Mouse (Mus musculus) hindbrain, embryonic 13.5 days (tissue): ENCODE results near the gene Plk3. TPM values are rescaled to one million over a fixed set of nuclear protein-coding genes. Genes with fewer than 3 reads are reported as not detected.

Source experiments
- ATAC-seq: fragments of 200-750 bp; cut with Nextera tagmentation; 2 replicates; pipeline ENCODE4 v1.8.0; 2017; ENCODE audit warnings: moderate TSS enrichment; ENCODE audit not compliant: low FRiP score
- H3K27ac ChIP-seq: fragments of 300-500 bp; sonication (generic); 2 replicates; pipeline ENCODE4 v1.5.1; 2015; ENCODE audit warnings: inconsistent platforms, mild to moderate bottlenecking, moderate library complexity
- H3K27me3 ChIP-seq: fragments of 300-500 bp; sonication (generic); 2 replicates; pipeline ENCODE4 v1.6.1; 2015; ENCODE audit warnings: mild to moderate bottlenecking, inconsistent platforms
- H3K36me3 ChIP-seq: fragments of 300-500 bp; sonication (generic); 2 replicates; pipeline ENCODE4 v1.6.1; 2015; ENCODE audit warnings: mild to moderate bottlenecking, inconsistent platforms
- H3K4me1 ChIP-seq: fragments of 300-500 bp; sonication (generic); replicated peaks from 2 replicates; pipeline ENCODE4 v1.6.1; 2015; ENCODE audit warnings: inconsistent platforms
- H3K4me2 ChIP-seq: fragments of 300-500 bp; sonication (generic); 2 replicates; pipeline ENCODE4 v1.6.1; 2015; ENCODE audit warnings: inconsistent platforms, mild to moderate bottlenecking, moderate library complexity
- H3K4me3 ChIP-seq: fragments of 300-500 bp; sonication (generic); 2 replicates; pipeline ENCODE4 v1.5.1; 2015; ENCODE audit warnings: mild to moderate bottlenecking, inconsistent platforms
- H3K9ac ChIP-seq: fragments of 300-500 bp; sonication (generic); 2 replicates; pipeline ENCODE4 v1.6.1; 2015; ENCODE audit warnings: mild to moderate bottlenecking, inconsistent platforms
- H3K9me3 ChIP-seq: fragments of 300-500 bp; sonication (generic); 2 replicates; pipeline ENCODE4 v1.6.1; 2016; ENCODE audit warnings: inconsistent platforms
- WGBS: fragments of 180-500 bp; shearing (Covaris S2); methylation state at CpG from one replicate; pipeline ENCODE4 v1.1.7; 2015; 5-methylcytosine and 5-hydroxymethylcytosine counted together
- polyA plus RNA-seq: library from polyadenylated mRNA; unstranded; fragments of >200 nt; fragmentation: Nextera tagmentation; extraction: Ambion mirVana; gene quantifications from 2 replicates; pipeline ENCODE4 v1.2.1, GENCODE M21; 2015

Plk3 gene
- polyA plus RNA-seq, 1 experiment from 2014 or later = 16.2 TPM

- 0 out of 2 replicates have a peak, but pooled peaks cover 1% of the 10 kb centered on the region for H3K27me3 ChIP-seq
- H3K4me2 ChIP-seq = no peak overlapping the region
- no peak overlapping the region for H3K27ac ChIP-seq
- H3K4me3 ChIP-seq = no peak overlapping the region
- no peak overlapping the region for H3K9ac ChIP-seq
- 86% methylated on average over 6 of the region's 6 CpGs for WGBS
- no peak for ATAC-seq
- H3K36me3 ChIP-seq = peaks cover 57% of the 10 kb centered on the region
- peaks cover 27% of the 10 kb centered on the region for H3K4me1 ChIP-seq
- no peaks in the 10 kb centered on the region for H3K9me3 ChIP-seq
Observed at GRCm38 (mm10) chr4:117150212-117150733, 16.5 kb upstream of the Plk3 start.

DNA sequence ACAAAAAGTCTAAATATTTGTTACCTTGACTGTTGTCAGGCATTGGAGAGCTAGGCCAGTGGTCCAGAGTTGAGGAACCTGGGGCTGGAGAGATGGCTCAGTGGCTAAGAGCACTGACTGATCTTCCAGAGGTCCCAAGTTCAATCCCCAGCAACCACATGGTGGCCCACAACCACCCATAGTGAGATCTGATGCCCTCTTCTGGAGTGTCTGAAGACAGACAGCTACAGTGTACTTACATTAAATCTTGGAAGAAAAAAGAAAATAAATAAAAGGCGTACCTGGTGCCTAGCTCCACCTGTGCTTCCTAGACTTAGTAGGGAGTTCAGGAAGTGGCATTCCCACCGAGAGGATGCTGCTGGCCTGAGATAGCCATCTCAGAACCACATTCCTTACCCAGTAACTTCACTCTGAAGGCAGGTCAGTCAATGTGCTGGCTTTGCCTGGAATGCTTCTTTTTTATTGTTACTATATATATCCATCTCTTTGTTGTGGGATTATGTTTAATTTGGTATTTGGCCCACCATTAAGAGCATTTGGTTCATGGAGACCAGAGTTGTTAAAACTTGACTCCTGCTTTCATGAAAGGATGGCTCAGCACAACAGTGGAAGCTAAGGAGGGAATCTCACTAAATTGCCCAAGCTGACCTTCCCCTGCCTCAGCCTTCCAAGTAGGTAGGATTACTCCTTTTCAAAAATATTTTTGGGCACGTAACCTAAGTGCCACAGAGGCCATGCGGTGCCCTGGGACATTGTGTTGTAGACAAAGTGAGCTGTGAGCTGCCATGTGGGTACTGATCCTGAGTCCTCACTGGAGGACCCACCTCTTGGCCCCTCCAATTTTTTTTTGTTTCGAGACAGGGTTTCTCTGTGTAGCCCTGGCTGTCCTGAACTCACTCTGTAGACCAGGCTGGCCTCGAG lies 15.8 kb upstream of the Plk3 start:
- WGBS = 72% methylated on average over 6 of the region's 6 CpGs
- 0 out of 2 replicates have a peak overlapping the region, but pooled peaks have one; percentile 5 for H3K27ac ChIP-seq
- H3K36me3 ChIP-seq = peaks cover 56% of the 10 kb centered on the region
- H3K9me3 ChIP-seq = no peaks in the 10 kb centered on the region
- H3K9ac ChIP-seq = no peak overlapping the region
- no peak for ATAC-seq
- H3K27me3 ChIP-seq = 0 out of 2 replicates have a peak, but pooled peaks cover 3% of the 10 kb centered on the region
- H3K4me3 ChIP-seq = no peak overlapping the region
- H3K4me2 ChIP-seq = no peak overlapping the region
- H3K4me1 ChIP-seq = peaks cover 20% of the 10 kb centered on the region

GRCm38 (mm10) chr4:117148815-117149214 lies 15.1 kb upstream of the Plk3 start:
- peaks cover 8% of the 10 kb centered on the region; the same call in 1 of the 2 replicates for H3K27me3 ChIP-seq
- no peak overlapping the region for H3K4me2 ChIP-seq
- peaks cover 13% of the 10 kb centered on the region for H3K4me1 ChIP-seq
- 62% methylated on average over 24 of the region's 24 CpGs for WGBS
- peaks cover 48% of the 10 kb centered on the region for H3K36me3 ChIP-seq
- ATAC-seq = no peak
- H3K4me3 ChIP-seq = no peak overlapping the region
- no peak overlapping the region for H3K9ac ChIP-seq
- no peaks in the 10 kb centered on the region for H3K9me3 ChIP-seq
- 0 out of 2 replicates have a peak overlapping the region, but pooled peaks have one; percentile 5 for H3K27ac ChIP-seq

GRCm38 (mm10) chr4:117148047-117148713 lies 14.4 kb upstream of the Plk3 start:
- Histone ChIP-seq H3K36me3 (peaks cover 42% of the 10 kb centered on the region), H3K4me3 (no peak overlapping the region), H3K9ac (0 out of 2 replicates have a peak overlapping the region, but pooled peaks have one; percentile 15), H3K4me2 (no peak overlapping the region), H3K27me3 (peaks cover 9% of the 10 kb centered on the region; the same call in 1 of the 2 replicates), H3K27ac (no peak overlapping the region), H3K4me1 (peaks cover 7% of the 10 kb centered on the region), H3K9me3 (no peaks in the 10 kb centered on the region)
- no peak for ATAC-seq
- 88% methylated on average over 18 of the region's 18 CpGs for WGBS

- H3K4me3 ChIP-seq = no peak overlapping the region
- 29% methylated on average over 15 of the region's 15 CpGs for WGBS
- no peak overlapping the region for H3K4me2 ChIP-seq
- ATAC-seq = no peak
- H3K9ac ChIP-seq = no peak overlapping the region
- H3K27me3 ChIP-seq = peaks cover 15% of the 10 kb centered on the region; the same call in 1 of the 2 replicates
- no peaks in the 10 kb centered on the region for H3K9me3 ChIP-seq
- no peaks in the 10 kb centered on the region for H3K4me1 ChIP-seq
- H3K36me3 ChIP-seq = peaks cover 24% of the 10 kb centered on the region
- H3K27ac ChIP-seq = no peak overlapping the region
Observed at GRCm38 (mm10) chr4:117146176-117146575, 12.4 kb upstream of the Plk3 start.

GRCm38 (mm10) chr4:117145248-117145647 lies 11.5 kb upstream of the Plk3 start:
- no peak for ATAC-seq

DNA sequence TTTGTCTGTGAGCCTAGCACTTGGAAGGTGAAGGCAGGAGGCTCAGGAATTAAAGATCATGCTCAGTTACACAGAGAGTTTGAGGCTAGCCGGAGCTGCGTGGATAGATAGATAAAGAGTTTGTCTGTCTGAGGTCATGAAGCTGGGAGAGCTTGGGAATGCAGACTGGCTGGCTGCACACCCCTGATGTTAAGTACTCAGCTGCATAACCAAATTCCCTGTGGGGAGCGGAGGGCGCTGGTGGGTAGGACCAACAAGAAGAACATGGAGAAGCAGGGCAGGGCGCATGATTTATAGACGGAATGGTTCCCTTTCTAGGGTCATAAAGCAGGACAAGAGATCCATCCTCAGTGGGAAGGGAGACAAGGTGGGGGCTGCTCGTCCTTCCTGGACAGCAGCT lies 9.3 kb upstream of the Plk3 start:
- Histone ChIP-seq H3K4me2 (no peak overlapping the region), H3K36me3 (no peaks in the 10 kb centered on the region), H3K9ac (peak overlapping the region; percentile 51; the same call in 1 of the 2 replicates), H3K9me3 (no peaks in the 10 kb centered on the region), H3K27me3 (peaks cover 15% of the 10 kb centered on the region; the same call in 1 of the 2 replicates), H3K4me1 (no peaks in the 10 kb centered on the region), H3K27ac (no peak overlapping the region), H3K4me3 (no peak overlapping the region)
- 69% methylated on average over 7 of the region's 7 CpGs for WGBS
- ATAC-seq = no peak

More at GRCm38 (mm10) chr4:117145248-117145647, 11.5 kb upstream of the Plk3 start:
- Histone ChIP-seq H3K9me3 (no peaks in the 10 kb centered on the region), H3K27ac (no peak overlapping the region), H3K27me3 (peaks cover 15% of the 10 kb centered on the region; the same call in 1 of the 2 replicates), H3K4me3 (no peak overlapping the region), H3K9ac (no peak overlapping the region), H3K4me1 (no peaks in the 10 kb centered on the region), H3K4me2 (no peak overlapping the region), H3K36me3 (peaks cover 15% of the 10 kb centered on the region)
- WGBS = 94% methylated on average over 13 of the region's 13 CpGs

GRCm38 (mm10) chr4:117140613-117141012 lies 6.8 kb upstream of the Plk3 start:
- H3K36me3 ChIP-seq = no peaks in the 10 kb centered on the region
- 43% methylated on average over 4 of the region's 4 CpGs for WGBS
- no peaks in the 10 kb centered on the region for H3K4me1 ChIP-seq
- no peak overlapping the region for H3K27ac ChIP-seq
- no peaks in the 10 kb centered on the region for H3K9me3 ChIP-seq
- no peak for ATAC-seq
- H3K9ac ChIP-seq = 0 out of 2 replicates have a peak overlapping the region, but pooled peaks have one; percentile 6
- no peak overlapping the region for H3K4me2 ChIP-seq
- H3K27me3 ChIP-seq = peaks cover 15% of the 10 kb centered on the region; the same call in 1 of the 2 replicates
- no peak overlapping the region for H3K4me3 ChIP-seq

GRCm38 (mm10) chr4:117139217-117139612 lies 5.5 kb upstream of the Plk3 start:
- Histone ChIP-seq H3K4me3 (no peak overlapping the region), H3K4me2 (no peak overlapping the region), H3K27me3 (peaks cover 13% of the 10 kb centered on the region; the same call in 1 of the 2 replicates), H3K9ac (no peak overlapping the region), H3K36me3 (no peaks in the 10 kb centered on the region), H3K27ac (no peak overlapping the region), H3K9me3 (no peaks in the 10 kb centered on the region), H3K4me1 (peaks cover 4% of the 10 kb centered on the region)
- ATAC-seq = no peak
- 1% methylated on average over 2 of the region's 2 CpGs for WGBS

- H3K9me3 ChIP-seq = no peaks in the 10 kb centered on the region
- no peaks in the 10 kb centered on the region for H3K36me3 ChIP-seq
- H3K27ac ChIP-seq = no peak overlapping the region
- H3K4me3 ChIP-seq = no peak overlapping the region
- no peak overlapping the region for H3K9ac ChIP-seq
- no peak overlapping the region for H3K4me2 ChIP-seq
- no peak for ATAC-seq
- 0 out of 2 replicates have a peak, but pooled peaks cover 9% of the 10 kb centered on the region for H3K27me3 ChIP-seq
- WGBS = 69% methylated on average over 16 of the region's 17 CpGs
- peaks cover 6% of the 10 kb centered on the region for H3K4me1 ChIP-seq
Observed at GRCm38 (mm10) chr4:117138295-117139216, 4.8 kb upstream of the Plk3 start.

GRCm38 (mm10) chr4:117136034-117136433 lies 2.3 kb upstream of the Plk3 start:
- H3K27ac ChIP-seq = no peak overlapping the region
- no peak overlapping the region for H3K9ac ChIP-seq
- peaks cover 27% of the 10 kb centered on the region for H3K4me1 ChIP-seq
- H3K36me3 ChIP-seq = no peaks in the 10 kb centered on the region
- WGBS = 19% methylated on average over 8 of the region's 8 CpGs
- H3K9me3 ChIP-seq = no peaks in the 10 kb centered on the region
- peaks cover 2% of the 10 kb centered on the region; the same call in 1 of the 2 replicates for H3K27me3 ChIP-seq
- H3K4me3 ChIP-seq = no peak overlapping the region
- no peak overlapping the region for H3K4me2 ChIP-seq
- ATAC-seq = no peak
